Mouse (Mus musculus): ENCODE measurements around the gene Mbd3.

Mbd3 gene

GRCm38 (mm10) chr10:80348244-80348781, 51.0 kb downstream of the Mbd3 start, which contains the start of gene Adamtsl5:
Adamtsl5 (minus strand) TSS chr10:80348412.
- in situ Hi-C loops (cut with MboI; ENCODE audit: unreplicated experiment in 2 of 2) = loop anchor here (5.0 to 10.0 kb wide), 3 partner anchors 54 to 176 kb away; partner anchors contain the start of genes 1600002K03Rik (in 1 of the 2), Apc2 (in 1 of the 2), Efna2 (in 1 of the 2) and Rps15 (in 1 of the 2)

GRCm38 (mm10) chr10:80347514-80347967, 51.8 kb downstream of the Mbd3 start:
- in situ Hi-C loops (cut with MboI; ENCODE audit: unreplicated experiment in 2 of 2) = loop anchor here (5.0 to 10.0 kb wide), 3 partner anchors 53 to 175 kb away; partner anchors contain the start of genes 1600002K03Rik (in 1 of the 2), Apc2 (in 1 of the 2), Efna2 (in 1 of the 2) and Rps15 (in 1 of the 2)

GRCm38 (mm10) chr10:80345929-80346328, 53.4 kb downstream of the Mbd3 start:
- in situ Hi-C loops (cut with MboI; ENCODE audit: unreplicated experiment in 2 of 2) = loop anchor here (5.0 to 10.0 kb wide), 3 partner anchors 51 to 174 kb away; partner anchors contain the start of genes 1600002K03Rik (in 1 of the 2), Apc2 (in 1 of the 2), Efna2 (in 1 of the 2) and Rps15 (in 1 of the 2)

GRCm38 (mm10) chr10:80345122-80345521, 54.2 kb downstream of the Mbd3 start:
- in situ Hi-C loops (cut with MboI; ENCODE audit: unreplicated experiment in 2 of 2) = loop anchor here (5.0 to 10.0 kb wide), 3 partner anchors 50 to 173 kb away; partner anchors contain the start of genes 1600002K03Rik (in 1 of the 2), Apc2 (in 1 of the 2), Efna2 (in 1 of the 2) and Rps15 (in 1 of the 2)

GRCm38 (mm10) chr10:80344131-80344661, 55.2 kb downstream of the Mbd3 start:
- in situ Hi-C loops (cut with MboI; ENCODE audit: unreplicated experiment in 2 of 2) = loop anchor here in 1 of 2 experiments (10.0 kb wide), 1 partner anchor 49 kb away; the partner anchor contains the start of genes Apc2 and Rps15

- in situ Hi-C loops (cut with MboI; ENCODE audit: unreplicated experiment in 2 of 2) = loop anchor here in 1 of 2 experiments (10.0 kb wide), 1 partner anchor 49 kb away; the partner anchor contains the start of genes Apc2 and Rps15
These were observed 55.9 kb downstream of the Mbd3 start for GRCm38 (mm10) chr10:80343425-80343895.

GRCm38 (mm10) chr10:80342749-80343424, 56.5 kb downstream of the Mbd3 start:
- in situ Hi-C loops (cut with MboI; ENCODE audit: unreplicated experiment in 2 of 2) = loop anchor here in 1 of 2 experiments (10.0 kb wide), 1 partner anchor 48 kb away; the partner anchor contains the start of genes Apc2 and Rps15
